Mouse (Mus musculus): ENCODE measurements around the gene Ksr2.
A peak's percentile ranks its signal among the peaks of the same experiment; 100 is the strongest.

The Ksr2 gene

DNA sequence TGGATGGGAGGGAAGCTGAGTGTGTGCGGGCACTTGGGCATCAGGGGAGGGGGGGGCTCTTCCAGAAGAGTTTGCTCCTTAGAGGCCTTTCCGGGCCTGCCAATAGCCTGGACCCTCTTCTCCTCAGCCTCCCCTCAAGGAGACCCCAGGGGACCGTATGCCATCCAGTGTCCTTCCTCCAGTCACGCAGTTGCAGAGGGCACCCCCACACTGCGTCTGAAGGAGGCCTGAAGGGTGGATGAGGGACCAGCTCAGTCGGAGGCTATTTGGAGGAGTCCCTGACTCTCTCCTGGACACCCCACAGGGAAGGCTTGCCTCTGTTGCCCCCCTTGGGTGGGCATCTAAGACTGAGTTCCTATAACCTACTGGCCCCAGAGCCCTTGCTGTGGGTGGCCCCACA is 367.4 kb downstream of the Ksr2 start:
- DNase-seq (ENCODE audit: low read depth, low spot score): no peak
- Histone ChIP-seq H3K27me3 (ENCODE audit: control insufficient read depth, insufficient read depth, low read length, poor library complexity, severe bottlenecking) (no peaks in the 10 kb centered on the region), H3K36me3 (ENCODE audit: control insufficient read depth, insufficient read depth, low read length, poor library complexity, severe bottlenecking) (no peaks in the 10 kb centered on the region)

DNA sequence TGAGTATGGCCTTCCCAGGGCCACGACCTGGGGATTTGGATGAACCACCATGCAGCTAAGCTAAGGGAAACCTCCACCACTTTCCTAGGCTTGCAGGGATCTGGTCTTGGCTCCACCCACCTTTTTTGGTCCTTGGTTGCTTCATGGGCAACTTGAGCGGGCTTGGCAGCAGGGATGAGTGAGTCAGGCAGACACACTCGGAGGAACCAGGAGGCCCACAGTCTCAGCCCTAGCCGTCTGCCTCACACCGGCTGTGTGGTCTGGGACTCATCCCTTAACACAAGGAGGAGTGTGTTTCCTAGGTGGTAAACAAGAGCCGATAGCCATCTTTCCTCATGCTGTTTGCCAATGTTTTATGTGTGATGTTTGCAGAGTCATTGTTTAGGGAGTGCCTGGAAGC is 376.3 kb downstream of the Ksr2 start:
- no peaks in the 10 kb centered on the region for H3K27me3 ChIP-seq (ENCODE audit: control insufficient read depth, insufficient read depth, low read length, poor library complexity, severe bottlenecking)
- DNase-seq (ENCODE audit: low read depth, low spot score): no peak
- no peaks in the 10 kb centered on the region for H3K36me3 ChIP-seq (ENCODE audit: control insufficient read depth, insufficient read depth, low read length, poor library complexity, severe bottlenecking)

- Histone ChIP-seq H3K27me3 (ENCODE audit: control insufficient read depth, insufficient read depth, low read length, poor library complexity, severe bottlenecking) (no peaks in the 10 kb centered on the region), H3K36me3 (ENCODE audit: control insufficient read depth, insufficient read depth, low read length, poor library complexity, severe bottlenecking) (no peaks in the 10 kb centered on the region)
- DNase-seq (ENCODE audit: low read depth, low spot score): no peak
Measured at GRCm38 (mm10) chr5:117791875-117792274, 378.1 kb downstream of the Ksr2 start.

DNA sequence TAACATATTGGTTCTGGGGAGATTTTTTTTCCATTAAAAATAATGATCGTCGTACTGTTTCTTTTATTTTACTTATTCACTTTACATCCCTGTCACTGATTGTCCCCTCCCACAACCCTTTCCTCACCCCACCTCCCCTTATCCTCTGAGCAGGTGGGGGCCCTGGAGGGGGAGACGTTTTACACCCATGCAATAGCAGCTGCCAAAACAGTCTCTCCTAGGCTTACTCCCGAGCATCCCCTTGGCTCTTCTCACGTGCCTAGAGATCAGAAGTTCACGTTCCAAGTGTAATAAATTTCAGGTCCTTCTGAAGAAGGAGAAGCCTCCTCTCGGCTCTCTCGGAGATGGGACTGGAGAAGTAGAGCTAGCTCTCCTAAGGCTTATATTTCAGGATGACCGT is 387.0 kb downstream of the Ksr2 start:
- Histone ChIP-seq H3K27me3 (ENCODE audit: control insufficient read depth, insufficient read depth, low read length, poor library complexity, severe bottlenecking) (no peaks in the 10 kb centered on the region), H3K36me3 (ENCODE audit: control insufficient read depth, insufficient read depth, low read length, poor library complexity, severe bottlenecking) (no peaks in the 10 kb centered on the region)
- no peak for DNase-seq (ENCODE audit: low read depth, low spot score)

- DNase-seq (ENCODE audit: low read depth, low spot score): no peak
- no peaks in the 10 kb centered on the region for H3K27me3 ChIP-seq (ENCODE audit: control insufficient read depth, insufficient read depth, low read length, poor library complexity, severe bottlenecking)
- H3K36me3 ChIP-seq (ENCODE audit: control insufficient read depth, insufficient read depth, low read length, poor library complexity, severe bottlenecking): no peaks in the 10 kb centered on the region
Measured at GRCm38 (mm10) chr5:117802071-117802521, 388.3 kb downstream of the Ksr2 start.

- Histone ChIP-seq H3K27me3 (ENCODE audit: control insufficient read depth, insufficient read depth, low read length, poor library complexity, severe bottlenecking) (no peaks in the 10 kb centered on the region), H3K36me3 (ENCODE audit: control insufficient read depth, insufficient read depth, low read length, poor library complexity, severe bottlenecking) (no peaks in the 10 kb centered on the region)
- no peak for DNase-seq (ENCODE audit: low read depth, low spot score)
Measured at GRCm38 (mm10) chr5:117803551-117803950, 389.8 kb downstream of the Ksr2 start.

DNA sequence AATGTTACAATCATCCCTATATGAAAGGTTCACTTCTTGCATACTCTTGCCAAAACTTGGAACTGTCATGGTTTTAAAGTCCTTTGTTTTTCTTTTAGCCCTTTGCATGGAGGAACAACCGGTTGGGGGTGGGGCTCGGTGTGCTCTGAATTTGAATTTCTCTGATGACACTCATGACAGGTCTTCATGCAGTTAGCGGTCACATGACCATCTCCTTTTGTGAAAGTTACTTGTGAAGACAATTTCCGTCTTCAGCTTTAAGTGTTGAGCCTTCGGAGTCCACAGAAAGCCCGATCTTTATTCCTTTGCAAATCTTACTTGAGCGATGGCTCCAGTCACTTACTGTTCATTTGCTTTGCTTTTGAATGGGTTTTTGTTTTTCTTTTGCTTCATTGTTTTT is 397.1 kb downstream of the Ksr2 start:
- H3K36me3 ChIP-seq (ENCODE audit: control insufficient read depth, insufficient read depth, low read length, poor library complexity, severe bottlenecking): no peaks in the 10 kb centered on the region
- no peak for DNase-seq (ENCODE audit: low read depth, low spot score)
- H3K27me3 ChIP-seq (ENCODE audit: control insufficient read depth, insufficient read depth, low read length, poor library complexity, severe bottlenecking): no peaks in the 10 kb centered on the region

DNA sequence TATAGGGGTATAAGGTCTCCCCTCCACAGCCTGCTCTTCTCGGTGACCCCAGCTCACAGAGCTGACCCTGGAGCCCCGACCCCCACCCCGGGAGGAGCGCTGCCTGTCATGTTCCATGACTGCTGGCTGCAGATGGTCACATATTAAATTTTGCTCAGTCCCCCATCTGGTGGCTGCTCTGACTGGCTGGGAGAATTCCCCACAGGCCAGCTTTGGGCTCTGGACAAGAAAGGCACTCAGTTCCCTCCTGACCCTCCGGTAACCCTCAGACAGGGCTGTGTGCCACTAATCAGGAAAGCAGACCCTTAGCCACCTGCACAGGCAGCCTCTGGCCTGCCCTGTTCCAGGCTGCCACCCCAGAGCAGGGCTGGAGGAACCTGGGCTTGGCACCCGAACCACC is 405.0 kb downstream of the Ksr2 start:
- H3K27me3 ChIP-seq (ENCODE audit: control insufficient read depth, insufficient read depth, low read length, poor library complexity, severe bottlenecking): no peaks in the 10 kb centered on the region
- DNase-seq (ENCODE audit: low read depth, low spot score): no peak
- no peaks in the 10 kb centered on the region for H3K36me3 ChIP-seq (ENCODE audit: control insufficient read depth, insufficient read depth, low read length, poor library complexity, severe bottlenecking)

DNA sequence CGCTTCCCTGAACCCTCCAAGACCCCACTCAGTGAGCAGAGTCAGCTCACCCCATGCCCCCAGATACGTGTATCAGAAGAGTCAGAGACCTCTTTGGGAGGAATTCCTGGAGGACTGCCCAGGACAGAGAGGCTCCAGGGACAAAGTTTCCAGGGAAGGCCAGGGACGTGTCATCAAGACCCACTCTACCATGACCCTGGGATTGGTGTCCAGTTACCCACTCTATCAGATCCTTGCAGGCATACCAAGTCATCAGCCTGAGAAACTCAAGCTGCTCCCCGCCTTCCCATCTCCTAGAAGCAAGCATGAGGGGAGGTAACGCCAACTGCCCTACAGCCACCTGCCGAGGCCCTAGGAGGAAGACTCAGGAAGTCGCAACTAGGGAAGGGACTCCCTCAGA is 406.6 kb downstream of the Ksr2 start:
- Histone ChIP-seq H3K36me3 (ENCODE audit: control insufficient read depth, insufficient read depth, low read length, poor library complexity, severe bottlenecking) (no peaks in the 10 kb centered on the region), H3K27me3 (ENCODE audit: control insufficient read depth, insufficient read depth, low read length, poor library complexity, severe bottlenecking) (no peaks in the 10 kb centered on the region)

DNA sequence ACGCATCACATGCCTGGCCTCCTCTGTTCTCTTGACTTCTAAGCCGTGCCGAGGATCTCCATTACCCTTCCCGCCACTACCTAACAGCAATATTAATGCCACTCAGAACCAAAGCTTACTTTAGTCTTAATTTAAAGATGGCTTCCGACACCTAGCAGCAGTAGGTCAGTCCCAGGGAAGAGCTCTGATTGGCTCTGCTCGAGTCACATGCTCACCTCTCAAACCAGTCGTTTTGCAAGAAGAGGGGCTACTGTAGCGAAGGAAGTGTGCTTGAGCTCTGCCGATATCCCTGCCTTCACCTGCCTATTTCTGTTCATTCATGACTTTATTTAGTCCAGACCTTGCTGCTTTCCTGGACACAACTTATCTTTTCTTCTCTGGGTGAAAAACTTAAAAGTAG is 410.0 kb downstream of the Ksr2 start:
- no peak for DNase-seq (ENCODE audit: low read depth, low spot score)

More for the DNA sequence above, 406.6 kb downstream of the Ksr2 start:
- DNase-seq (ENCODE audit: low read depth, low spot score): no peak

GRCm38 (mm10) chr5:117824486-117824885 is 410.7 kb downstream of the Ksr2 start:
- Histone ChIP-seq H3K27me3 (ENCODE audit: control insufficient read depth, insufficient read depth, low read length, poor library complexity, severe bottlenecking) (no peaks in the 10 kb centered on the region), H3K36me3 (ENCODE audit: control insufficient read depth, insufficient read depth, low read length, poor library complexity, severe bottlenecking) (no peaks in the 10 kb centered on the region)
- peak; percentile 9 for DNase-seq (ENCODE audit: low read depth, low spot score)

More for the DNA sequence above, 410.0 kb downstream of the Ksr2 start:
- Histone ChIP-seq H3K36me3 (ENCODE audit: control insufficient read depth, insufficient read depth, low read length, poor library complexity, severe bottlenecking) (no peaks in the 10 kb centered on the region), H3K27me3 (ENCODE audit: control insufficient read depth, insufficient read depth, low read length, poor library complexity, severe bottlenecking) (no peaks in the 10 kb centered on the region)

Measured in splenic B cell, adult 2 months (primary cell).